Mouse (Mus musculus): ENCODE measurements around the gene Kcmf1.

Gene Kcmf1

GRCm38 (mm10) chr6:72899781-72900681 is at the start of gene Kcmf1:
Kcmf1 (minus strand) TSS chr6:72899979.
- DNase-seq (ENCODE audit: low read depth, low spot score), result peak; percentile 54

- no peak for DNase-seq (ENCODE audit: low read depth, low spot score)
These were observed 49.5 kb upstream of the Kcmf1 start for GRCm38 (mm10) chr6:72949161-72949756.

- DNase-seq (ENCODE audit: low read depth, low spot score), result no peak
These were observed 48.6 kb upstream of the Kcmf1 start for GRCm38 (mm10) chr6:72948392-72948791.

- DNase-seq (ENCODE audit: low read depth, low spot score), result no peak
These were observed 48.2 kb upstream of the Kcmf1 start for GRCm38 (mm10) chr6:72947960-72948359.

GRCm38 (mm10) chr6:72940493-72940892 is 40.7 kb upstream of the Kcmf1 start:
- DNase-seq (ENCODE audit: low read depth, low spot score), result peak; percentile 66

GRCm38 (mm10) chr6:72937859-72938258 is 38.1 kb upstream of the Kcmf1 start:
- DNase-seq (ENCODE audit: low read depth, low spot score), result no peak

GRCm38 (mm10) chr6:72937430-72937829 is 37.7 kb upstream of the Kcmf1 start:
- DNase-seq (ENCODE audit: low read depth, low spot score), result no peak

GRCm38 (mm10) chr6:72932955-72933354 is 33.2 kb upstream of the Kcmf1 start:
- no peak for DNase-seq (ENCODE audit: low read depth, low spot score)

- no peak for DNase-seq (ENCODE audit: low read depth, low spot score)
These were observed 31.8 kb upstream of the Kcmf1 start for GRCm38 (mm10) chr6:72931533-72931932.

- no peak for DNase-seq (ENCODE audit: low read depth, low spot score)
These were observed 30.1 kb upstream of the Kcmf1 start for GRCm38 (mm10) chr6:72929795-72930398.

- DNase-seq (ENCODE audit: low read depth, low spot score), result peak; percentile 54
These were observed 27.1 kb upstream of the Kcmf1 start for GRCm38 (mm10) chr6:72926755-72927482.

- DNase-seq (ENCODE audit: low read depth, low spot score), result no peak
These were observed 26.3 kb upstream of the Kcmf1 start for GRCm38 (mm10) chr6:72926031-72926430.

- no peak for DNase-seq (ENCODE audit: low read depth, low spot score)
These were observed 23.6 kb upstream of the Kcmf1 start for GRCm38 (mm10) chr6:72923381-72923780.

GRCm38 (mm10) chr6:72921081-72921480 is 21.3 kb upstream of the Kcmf1 start:
- no peak for DNase-seq (ENCODE audit: low read depth, low spot score)

GRCm38 (mm10) chr6:72918510-72919033 is 18.8 kb upstream of the Kcmf1 start:
- DNase-seq (ENCODE audit: low read depth, low spot score), result no peak

GRCm38 (mm10) chr6:72916330-72916729 is 16.6 kb upstream of the Kcmf1 start:
- no peak for DNase-seq (ENCODE audit: low read depth, low spot score)

GRCm38 (mm10) chr6:72914087-72914749 is 14.4 kb upstream of the Kcmf1 start:
- DNase-seq (ENCODE audit: low read depth, low spot score), result no peak

- no peak for DNase-seq (ENCODE audit: low read depth, low spot score)
These were observed 11.5 kb upstream of the Kcmf1 start for GRCm38 (mm10) chr6:72911261-72911660.

GRCm38 (mm10) chr6:72902254-72902990 is 2.6 kb upstream of the Kcmf1 start:
- no peak for DNase-seq (ENCODE audit: low read depth, low spot score)

GRCm38 (mm10) chr6:72900952-72901351 is 1.2 kb upstream of the Kcmf1 start:
- no peak for DNase-seq (ENCODE audit: low read depth, low spot score)

Measured in mesoderm, embryonic 11.5 days (tissue).